Mouse (Mus musculus): ENCODE data around the gene A430078G23Rik.

- TF ChIP-seq POLR2A (IDR thresholded peaks at IDR 0.05; ENCODE audit: borderline replicate concordance, extremely low read depth, low read depth, low read length) (no peak), CTCF (IDR thresholded peaks at IDR 0.05; ENCODE audit: insufficient read depth, low read length) (no peak)
These were observed 26.2 kb upstream of the A430078G23Rik start for GRCm38 (mm10) chr8:3327056-3327455.

Measured in lung, adult 2 months (tissue).